ENCODE assay signal across 29 mouse cellular contexts in the genomic region with DNA sequence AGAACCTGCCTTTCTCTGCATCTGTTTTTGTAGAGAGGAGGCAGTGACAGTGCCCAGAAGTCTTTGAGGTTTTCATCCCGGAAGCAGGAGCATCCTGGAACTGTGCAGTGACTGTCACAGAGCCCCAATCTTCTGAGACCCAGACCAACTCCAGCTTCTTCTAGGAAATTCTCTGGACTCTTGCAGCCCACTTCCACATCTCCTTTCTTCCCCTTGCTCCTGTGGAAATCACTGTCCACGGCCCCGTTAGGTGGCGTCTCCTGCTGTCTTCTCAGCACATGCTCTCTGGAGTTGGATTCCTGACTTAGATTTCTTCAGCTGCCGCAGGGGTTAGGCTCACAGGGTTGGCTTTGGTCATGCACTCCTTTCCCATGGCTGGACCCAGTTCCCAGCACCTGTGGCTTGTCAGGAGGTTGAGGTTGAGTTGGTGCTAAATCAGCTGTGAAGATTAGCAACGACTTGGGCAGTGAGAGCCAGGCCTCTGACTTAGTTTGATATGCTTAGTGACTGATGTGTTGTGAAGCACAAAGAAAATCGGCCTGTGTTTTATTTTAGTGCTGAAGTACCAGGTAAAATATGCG. TPM values are rescaled to one million over a fixed set of nuclear protein-coding genes. Genes with fewer than 3 reads are reported as not detected.
A peak's percentile ranks its signal among the peaks of the same experiment; 100 is the strongest.
DNase-seq lines count a peak whose midpoint lies in the region; ATAC-seq lines count a peak whose summit lies in the region.
"Had no signal": no experiment of that assay in that cellular context is flagged by ENCODE, and none has a peak within 500 bp of the region (broad histone marks: within the 10 kb centered on the region; RNA-seq: fewer than 3 reads in every experiment).

No protein-coding gene starts in this region.

- peak; percentile 91 for DNase-seq in heart, adult 11 months
- no peak for DNase-seq in kidney, adult 18-20 months
- DNase-seq in retina, embryonic 14.5 days (ENCODE audit: low spot score) = peak; percentile 33
- no peak for DNase-seq in retina, postnatal 1 day
- no peak for DNase-seq in forebrain, embryonic 10.5 days (ENCODE audit: extremely low spot score, low spot score)
- DNase-seq: adrenal gland, adult 2 months; adrenal gland, postnatal 36 days; cerebellum, adult 2 months; cerebellum, postnatal 14 days; forebrain, postnatal 0 days; gastrocnemius, postnatal 14 days; heart, postnatal 36 days; lung, embryonic 14.5 days; lung, postnatal 14 days; right cerebral cortex, postnatal 25 days had no signal

- no peak overlapping the region for H3K4me3 ChIP-seq in heart, embryonic 12.5 days
- no peak overlapping the region for H3K4me3 ChIP-seq in kidney, embryonic 16.5 days (ENCODE audit: low read length)
- no peak overlapping the region for H3K4me3 ChIP-seq in forebrain, embryonic 10.5 days
- H3K4me3 ChIP-seq: erythroblast, embryonic 14.5 days; forebrain, embryonic 12.5 days; heart, embryonic 10.5 days; hindbrain, embryonic 12.5 days; limb, embryonic 10.5 days; limb, embryonic 15.5 days; liver, embryonic 15.5 days; midbrain, embryonic 12.5 days; stomach, embryonic 15.5 days had no signal

- peaks cover 4% of the 10 kb centered on the region; the same call in 1 of the 2 replicates for H3K36me3 ChIP-seq in heart, embryonic 12.5 days
- H3K36me3 ChIP-seq in kidney, embryonic 16.5 days (ENCODE audit: insufficient read depth, low read length) = 0 out of 2 replicates have a peak, but pooled peaks cover 9% of the 10 kb centered on the region
- peaks cover 35% of the 10 kb centered on the region for H3K36me3 ChIP-seq in forebrain, embryonic 10.5 days (replicated peaks)
- H3K36me3 ChIP-seq: hindbrain, embryonic 12.5 days; midbrain, embryonic 12.5 days; stomach, embryonic 15.5 days had no signal

- H3K9me3 ChIP-seq in heart, embryonic 12.5 days (replicated peaks) = 0 out of 2 replicates have a peak, but pooled peaks cover 2% of the 10 kb centered on the region
- 0 out of 2 replicates have a peak, but pooled peaks cover 3% of the 10 kb centered on the region for H3K9me3 ChIP-seq in kidney, embryonic 16.5 days (ENCODE audit: low read length)
- no peaks in the 10 kb centered on the region for H3K9me3 ChIP-seq in forebrain, embryonic 10.5 days
- H3K9me3 ChIP-seq: forebrain, embryonic 12.5 days; heart, embryonic 10.5 days; hindbrain, embryonic 12.5 days; limb, embryonic 10.5 days; limb, embryonic 15.5 days; liver, embryonic 15.5 days; midbrain, embryonic 12.5 days; stomach, embryonic 15.5 days had no signal

- H3K9ac ChIP-seq in heart, embryonic 12.5 days = no peak overlapping the region
- H3K9ac ChIP-seq in kidney, embryonic 16.5 days (replicated peaks; ENCODE audit: low read length) = no peak overlapping the region
- H3K9ac ChIP-seq: forebrain, embryonic 12.5 days; forebrain, postnatal 0 days; hindbrain, embryonic 12.5 days; limb, embryonic 15.5 days; liver, embryonic 15.5 days; lung, embryonic 14.5 days; midbrain, embryonic 12.5 days; stomach, embryonic 15.5 days had no signal

- no peak overlapping the region for H3K4me2 ChIP-seq in heart, embryonic 12.5 days
- H3K4me2 ChIP-seq in kidney, embryonic 16.5 days (replicated peaks; ENCODE audit: low read depth, low read length) = no peak overlapping the region
- H3K4me2 ChIP-seq: forebrain, embryonic 12.5 days; hindbrain, embryonic 12.5 days; limb, embryonic 15.5 days; liver, embryonic 15.5 days; lung, embryonic 14.5 days; midbrain, embryonic 12.5 days; stomach, embryonic 15.5 days had no signal

- peaks cover 32% of the 10 kb centered on the region for H3K4me1 ChIP-seq in heart, embryonic 12.5 days (replicated peaks)
- peaks cover 37% of the 10 kb centered on the region for H3K4me1 ChIP-seq in kidney, embryonic 16.5 days (ENCODE audit: insufficient read depth, low read length)
- peaks cover 33% of the 10 kb centered on the region for H3K4me1 ChIP-seq in forebrain, embryonic 10.5 days

- WGBS in heart, embryonic 12.5 days = 66% methylated on average over 8 of the region's 8 CpGs
- WGBS in kidney, embryonic 16.5 days = 41% methylated on average over 8 of the region's 8 CpGs
- WGBS in forebrain, embryonic 10.5 days = 78% methylated on average over 8 of the region's 8 CpGs

- H3K27me3 ChIP-seq in heart, embryonic 12.5 days (replicated peaks) = no peaks in the 10 kb centered on the region
- H3K27me3 ChIP-seq in kidney, embryonic 16.5 days (ENCODE audit: insufficient read depth, low read length) = no peaks in the 10 kb centered on the region
- no peaks in the 10 kb centered on the region for H3K27me3 ChIP-seq in forebrain, embryonic 10.5 days (ENCODE audit: poor library complexity, severe bottlenecking)
- H3K27me3 ChIP-seq: forebrain, embryonic 12.5 days; hindbrain, embryonic 12.5 days; limb, embryonic 15.5 days; liver, embryonic 15.5 days; stomach, embryonic 15.5 days had no signal

- no peak overlapping the region for H3K27ac ChIP-seq in heart, embryonic 12.5 days (ENCODE audit: poor library complexity, severe bottlenecking)
- peak overlapping the region; percentile 73 for H3K27ac ChIP-seq in kidney, embryonic 16.5 days (ENCODE audit: low read length)
- no peak overlapping the region for H3K27ac ChIP-seq in forebrain, embryonic 10.5 days
- H3K27ac ChIP-seq: forebrain, embryonic 12.5 days; heart, embryonic 10.5 days; hindbrain, embryonic 12.5 days; limb, embryonic 10.5 days; limb, embryonic 15.5 days; liver, embryonic 15.5 days; midbrain, embryonic 12.5 days; stomach, embryonic 15.5 days had no signal

- no peak for ATAC-seq in heart, embryonic 12.5 days (ENCODE audit: insufficient number of reproducible peaks, low FRiP score)
- ATAC-seq in kidney, embryonic 16.5 days (ENCODE audit: low FRiP score, low TSS enrichment) = peak; percentile 77
- ATAC-seq: activated CD4-positive, CD25-positive, alpha-beta regulatory T cell, adult 4 months; CD4-positive, CD25-positive, alpha-beta regulatory T cell, adult 4 months; forebrain, postnatal 0 days; intestine, embryonic 16.5 days had no signal

RNA-seq across cellular contexts. Expression of a gene that starts 15.4 kb away (rescaled TPM):
- 18.9 and 21.0 TPM in 2 replicates for polyA plus RNA-seq in heart, embryonic 12.5 days (2016; fragmentation: Nextera tagmentation; extraction: Ambion mirVana)
- 26.6 and 28.1 TPM in 2 replicates for polyA plus RNA-seq in kidney, embryonic 16.5 days (2015; fragmentation: Nextera tagmentation; extraction: Ambion mirVana)
- polyA plus RNA-seq in forebrain, embryonic 10.5 days (2016; fragmentation: Nextera tagmentation; extraction: Ambion mirVana) = 20.4 and 21.6 TPM in 2 replicates

RNA-seq across cellular contexts. Expression of a gene that starts 25.2 kb away (rescaled TPM):
- polyA plus RNA-seq in heart, embryonic 12.5 days (2016; fragmentation: Nextera tagmentation; extraction: Ambion mirVana) = 172 and 177 TPM in 2 replicates
- polyA plus RNA-seq in kidney, embryonic 16.5 days (2015; fragmentation: Nextera tagmentation; extraction: Ambion mirVana) = 248 and 265 TPM in 2 replicates
- 470 and 483 TPM in 2 replicates for polyA plus RNA-seq in forebrain, embryonic 10.5 days (2016; fragmentation: Nextera tagmentation; extraction: Ambion mirVana)

RNA-seq across cellular contexts. Expression of a gene that starts 30.8 kb away (rescaled TPM):
- polyA plus RNA-seq in heart, embryonic 12.5 days (2016; fragmentation: Nextera tagmentation; extraction: Ambion mirVana) = 40.3 and 40.7 TPM in 2 replicates
- 49.8 and 50.1 TPM in 2 replicates for polyA plus RNA-seq in kidney, embryonic 16.5 days (2015; fragmentation: Nextera tagmentation; extraction: Ambion mirVana)
- 35.2 and 36.1 TPM in 2 replicates for polyA plus RNA-seq in forebrain, embryonic 10.5 days (2016; fragmentation: Nextera tagmentation; extraction: Ambion mirVana)

Comparison
In these comparisons a context has a peak if more than half of its experiments do, and no peak if none do; other contexts are left out.
1. DNase-seq: peak in heart, adult 11 months (single experiment) and retina, embryonic 14.5 days (single experiment); none in kidney, adult 18-20 months (single experiment), retina, postnatal 1 day (single experiment) and forebrain, embryonic 10.5 days (single experiment).